Mouse (Mus musculus) heart, adult 2 months (tissue): ENCODE measurements at regions not wholly inside any gene's neighbourhood (a gene's known extent, or its start where the extent isn't known, plus 50 kb on each side); places are given as distances from the start of the nearest gene placed in this dataset.

ENCODE experiments used
- DNase-seq, 2 experiments: peaks; one replicate each; pipeline ENCODE4 v3.0.0; 2021
- H3K27ac ChIP-seq: fragments of 200-600 bp; 2 replicates; pipeline ENCODE4 v1.8.1; 2022
- H3K27me3 ChIP-seq: fragments of 200-500 bp; 2 replicates; pipeline ENCODE4 v1.6.1; 2012; ENCODE audit warnings: mild to moderate bottlenecking, low read length, inconsistent platforms, mixed read lengths; ENCODE audit not compliant: control insufficient read depth, insufficient read depth
- H3K36me3 ChIP-seq: fragments of 200-500 bp; 2 replicates; pipeline ENCODE4 v1.6.1; 2012; ENCODE audit warnings: low read length, inconsistent platforms; ENCODE audit not compliant: control insufficient read depth, insufficient read depth
- H3K4me1 ChIP-seq: fragments of 200-500 bp; 2 replicates; pipeline ENCODE4 v1.6.1; 2011; ENCODE audit warnings: low read length; ENCODE audit not compliant: control insufficient read depth, insufficient read depth
- H3K4me3 ChIP-seq: fragments of 200-600 bp; 2 replicates; pipeline ENCODE4 v1.8.1; 2022
- H3K79me2 ChIP-seq: fragments of 200-500 bp; replicated peaks from 2 replicates; pipeline ENCODE4 v1.6.1; 2012; ENCODE audit warnings: mild to moderate bottlenecking, inconsistent platforms, low read length, moderate library complexity, mixed read lengths; ENCODE audit not compliant: control insufficient read depth, insufficient read depth
- H3K9ac ChIP-seq: fragments of 200-500 bp; 2 replicates; pipeline ENCODE4 v1.6.1; 2012; ENCODE audit warnings: low read depth, mild to moderate bottlenecking, control low read depth, inconsistent platforms, low read length, mixed read lengths
- CTCF ChIP-seq: fragments of 200-600 bp; IDR thresholded peaks from 2 replicates; pipeline ENCODE4 v1.8.1; 2022; ENCODE audit warnings: antibody characterized with exemption, mild to moderate bottlenecking, moderate library complexity
- EP300 ChIP-seq: fragments of 200-500 bp; IDR thresholded peaks from 2 replicates; pipeline ENCODE4 v1.6.1; 2011; ENCODE audit warnings: low read depth, low read length, control low read depth; ENCODE audit not compliant: insufficient read depth
- POLR2A ChIP-seq: fragments of 200-500 bp; IDR thresholded peaks from 2 replicates; pipeline ENCODE4 v1.6.1; 2011; ENCODE audit warnings: mild to moderate bottlenecking, low read depth, low read length, control low read depth; ENCODE audit not compliant: insufficient read depth
- WGBS: fragments of 180-500 bp; shearing (Covaris S2); methylation state at CpG from one replicate; pipeline ENCODE4 v1.1.7; 2018; 5-methylcytosine and 5-hydroxymethylcytosine counted together
- intact Hi-C: fragments of 180-260 bp; cut with DNase I; formaldehyde crosslinking; loops from one replicate; pipeline ENCODE4 v1.15.1; 2025

- 80% methylated on average over 5 of the region's 5 CpGs for WGBS
Observed at GRCm38 (mm10) chr6:13305873-13306272, 81.1 kb upstream of the Vwde start.

GRCm38 (mm10) chr6:13298171-13298570 lies 73.4 kb upstream of the Vwde start:
- no peak for DNase-seq
- no peak overlapping the region for H3K27ac ChIP-seq
- no peaks in the 10 kb centered on the region for H3K36me3 ChIP-seq
- no peaks in the 10 kb centered on the region for H3K4me1 ChIP-seq
- no peak overlapping the region for H3K9ac ChIP-seq
- intact Hi-C loops, result no loop called here
- no peaks in the 10 kb centered on the region for H3K27me3 ChIP-seq
- H3K4me3 ChIP-seq, result no peak overlapping the region
- TF ChIP-seq CTCF (no peak), POLR2A (no peak), EP300 (no peak)
- H3K79me2 ChIP-seq, result no peaks in the 10 kb centered on the region
- 82% methylated on average over 3 of the region's 3 CpGs for WGBS

More at GRCm38 (mm10) chr6:13305873-13306272, 81.1 kb upstream of the Vwde start:
- no peaks in the 10 kb centered on the region for H3K36me3 ChIP-seq
- H3K9ac ChIP-seq, result no peak overlapping the region
- H3K4me1 ChIP-seq, result no peaks in the 10 kb centered on the region
- no peak for TF ChIP-seq EP300
- TF ChIP-seq CTCF, result no peak
- TF ChIP-seq POLR2A, result no peak
- DNase-seq, result no peak
- intact Hi-C loops, result no loop called here
- H3K27ac ChIP-seq, result no peak overlapping the region
- no peaks in the 10 kb centered on the region for H3K79me2 ChIP-seq
- no peak overlapping the region for H3K4me3 ChIP-seq
- no peaks in the 10 kb centered on the region for H3K27me3 ChIP-seq

GRCm38 (mm10) chr6:13297110-13297509 lies 72.3 kb upstream of the Vwde start:
- Histone ChIP-seq H3K4me3 (no peak overlapping the region), H3K79me2 (no peaks in the 10 kb centered on the region), H3K27me3 (no peaks in the 10 kb centered on the region), H3K36me3 (no peaks in the 10 kb centered on the region), H3K4me1 (no peaks in the 10 kb centered on the region), H3K9ac (no peak overlapping the region), H3K27ac (no peak overlapping the region)
- TF ChIP-seq POLR2A (no peak), EP300 (no peak), CTCF (no peak)
- intact Hi-C loops, result no loop called here
- no peak for DNase-seq
- WGBS, result 69% methylated on average over 3 of the region's 3 CpGs

GRCm38 (mm10) chr6:13296041-13296440 lies 71.3 kb upstream of the Vwde start:
- Histone ChIP-seq H3K79me2 (no peaks in the 10 kb centered on the region), H3K4me1 (no peaks in the 10 kb centered on the region), H3K36me3 (no peaks in the 10 kb centered on the region), H3K27ac (no peak overlapping the region), H3K4me3 (no peak overlapping the region), H3K9ac (no peak overlapping the region), H3K27me3 (no peaks in the 10 kb centered on the region)
- intact Hi-C loops, result no loop called here
- peak; percentile 27 to 71 for DNase-seq
- 65% methylated on average over 2 of the region's 2 CpGs for WGBS
- TF ChIP-seq EP300 (peak; percentile 49; the same call in 1 of the 2 replicates), POLR2A (no peak)

- Histone ChIP-seq H3K79me2 (no peaks in the 10 kb centered on the region), H3K4me3 (no peak overlapping the region), H3K27ac (no peak overlapping the region), H3K9ac (no peak overlapping the region), H3K36me3 (no peaks in the 10 kb centered on the region), H3K27me3 (no peaks in the 10 kb centered on the region), H3K4me1 (no peaks in the 10 kb centered on the region)
- 56% methylated on average over 4 of the region's 4 CpGs for WGBS
- DNase-seq, result no peak
- no peak for TF ChIP-seq CTCF
- TF ChIP-seq EP300, result no peak
- TF ChIP-seq POLR2A, result no peak
- intact Hi-C loops, result no loop called here
Observed at GRCm38 (mm10) chr6:13294393-13294792, 69.6 kb upstream of the Vwde start.

- WGBS, result 9% methylated on average over 1 of the region's 1 CpGs
- intact Hi-C loops, result loop anchor here (5.0 to 10.0 kb wide), 2 partner anchors 934 to 1214 kb away; no protein-coding TSS in a partner anchor
- no peaks in the 10 kb centered on the region for H3K27me3 ChIP-seq
- no peaks in the 10 kb centered on the region for H3K36me3 ChIP-seq
- DNase-seq, result peak; percentile 25 to 57
- TF ChIP-seq EP300 (no peak), POLR2A (no peak), CTCF (no peak)
- no peak overlapping the region for H3K9ac ChIP-seq
- H3K4me3 ChIP-seq, result no peak overlapping the region
- H3K27ac ChIP-seq, result no peak overlapping the region
- H3K79me2 ChIP-seq, result no peaks in the 10 kb centered on the region
- no peaks in the 10 kb centered on the region for H3K4me1 ChIP-seq
Observed at GRCm38 (mm10) chr6:13288500-13288899, 63.7 kb upstream of the Vwde start.
